Mouse (Mus musculus): ENCODE measurements around the gene Zp3r.

GRCm38 (mm10) chr1:130551407-130552249, 77.8 kb downstream of the Zp3r start:
- TF ChIP-seq POLR2A (IDR thresholded peaks at IDR 0.05; ENCODE audit: borderline replicate concordance, insufficient read depth, low read length) = no peak
- no peak for TF ChIP-seq CTCF (IDR thresholded peaks at IDR 0.05; ENCODE audit: borderline replicate concordance, insufficient read depth, low read depth, low read length)
